Mouse (Mus musculus) heart, embryonic 12.5 days (tissue): ENCODE data around the gene Ccnb3. TPM values are rescaled to one million over a fixed set of nuclear protein-coding genes. Genes with fewer than 3 reads are reported as not detected.

Experiments used
- polyA plus RNA-seq: library from polyadenylated mRNA; unstranded; fragments of >200 nt; fragmentation: Nextera tagmentation; extraction: Ambion mirVana; gene quantifications from 2 replicates; pipeline ENCODE4 v1.2.1, GENCODE M21; 2016

Gene Ccnb3
- polyA plus RNA-seq, 1 experiment from 2014 or later, result 0.31 TPM

Other genes starting within 250 kb of the Ccnb3 start
- not detected in 2 replicates for gene Akap4, start 25.9 kb upstream of the Ccnb3 start, polyA plus RNA-seq